Mouse (Mus musculus) CD8-positive naive resting alpha-beta T cell, adult 57 days (primary cell): ENCODE results near the gene Bcl2a1a. TPM values are rescaled to one million over a fixed set of nuclear protein-coding genes. Genes with fewer than 3 reads are reported as not detected.

Experiments used
- total RNA-seq: library from RNA; stranded (reverse); gene quantifications from one replicate; pipeline ENCODE4 v1.2.4, GENCODE M21; 2023

The Bcl2a1a gene
- total RNA-seq: 14.4 TPM

DNA sequence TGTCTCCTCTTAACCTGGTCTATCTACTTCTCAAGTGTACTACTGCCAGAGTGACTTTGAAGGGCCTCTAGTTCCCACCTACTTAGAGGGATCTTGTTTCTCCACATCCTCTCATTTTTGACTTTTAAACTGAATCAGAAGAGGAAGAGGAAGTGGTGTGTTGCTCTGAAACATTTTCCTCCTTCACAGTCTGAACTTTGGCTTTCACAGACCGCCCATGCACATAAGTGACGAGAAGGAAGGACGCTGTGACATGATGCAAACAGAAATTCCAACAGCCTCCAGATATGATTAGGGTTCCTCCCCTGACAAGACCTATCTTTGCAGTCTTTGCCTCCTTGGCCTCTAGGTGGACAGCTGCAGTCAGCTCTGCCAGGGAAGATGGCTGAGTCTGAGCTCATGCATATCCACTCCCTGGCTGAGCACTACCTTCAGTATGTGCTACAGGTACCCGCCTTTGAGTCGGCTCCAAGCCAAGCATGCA is at the start of gene Bcl2a1a:
Gene Bcl2a1a, plus strand, starts transcription at position 231 of the 484 bp plus-strand sequence.

Other genes with a start within 250 kb of the Bcl2a1a start
- 35.0 TPM for gene Mthfsl, start 236.6 kb upstream of the Bcl2a1a start, total RNA-seq
- 15.5 TPM for gene Bcl2a1d, start 225.0 kb upstream of the Bcl2a1a start, total RNA-seq
- not detected for gene Trim43c, start 117.7 kb upstream of the Bcl2a1a start, total RNA-seq
- gene Trim43b, start 135.9 kb downstream of the Bcl2a1a start, total RNA-seq: not detected
- gene Bcl2a1b, start 242.3 kb downstream of the Bcl2a1a start, total RNA-seq: 15.3 TPM
- 0.98 TPM for gene Gm29094, start 242.5 kb downstream of the Bcl2a1a start, total RNA-seq